Mouse (Mus musculus) testis, adult 2 months (tissue): ENCODE results near the gene Tmem108.

Experiments used
- CTCF ChIP-seq: fragments of 200-500 bp; IDR thresholded peaks from 2 replicates; pipeline ENCODE4 v1.5.1; 2012; ENCODE audit warnings: low read depth, mild to moderate bottlenecking, inconsistent platforms, low read length, moderate library complexity; ENCODE audit not compliant: control insufficient read depth, insufficient read depth, insufficient replicate concordance
- POLR2A ChIP-seq: fragments of 200-500 bp; IDR thresholded peaks from 2 replicates; pipeline ENCODE4 v1.6.1; 2012; ENCODE audit warnings: low read depth, mild to moderate bottlenecking, inconsistent platforms, low read length, moderate library complexity; ENCODE audit not compliant: control insufficient read depth

- TF ChIP-seq CTCF (no peak), POLR2A (no peak)
Measured at GRCm38 (mm10) chr9:103475414-103475813, 286.2 kb downstream of the Tmem108 start.
